Mouse (Mus musculus) midbrain, embryonic 15.5 days (tissue): ENCODE results near the gene Samd7. TPM values are rescaled to one million over a fixed set of nuclear protein-coding genes. Genes with fewer than 3 reads are reported as not detected.
"Not testable (repeated sequence)": the region's sequence is repeated elsewhere in the genome, so short reads cannot be mapped to it uniquely, and the experiment has no call there.

Source experiments
- ATAC-seq: fragments of 200-750 bp; cut with Nextera tagmentation; replicated peaks from 2 replicates; pipeline ENCODE4 v1.8.0; 2017; ENCODE audit warnings: moderate TSS enrichment
- H3K27ac ChIP-seq: fragments of 300-500 bp; sonication (generic); 2 replicates; pipeline ENCODE4 v1.5.1; 2015; ENCODE audit warnings: mild to moderate bottlenecking, inconsistent platforms
- H3K27me3 ChIP-seq: fragments of 300-500 bp; sonication (generic); replicated peaks from 2 replicates; pipeline ENCODE4 v1.6.1; 2015; ENCODE audit warnings: inconsistent platforms
- H3K36me3 ChIP-seq: fragments of 300-500 bp; sonication (generic); replicated peaks from 2 replicates; pipeline ENCODE4 v1.6.1; 2015; ENCODE audit warnings: inconsistent platforms
- H3K4me1 ChIP-seq: fragments of 300-500 bp; sonication (generic); 2 replicates; pipeline ENCODE4 v1.6.1; 2015; ENCODE audit warnings: inconsistent platforms
- H3K4me2 ChIP-seq: fragments of 300-500 bp; sonication (generic); 2 replicates; pipeline ENCODE4 v1.6.1; 2015; ENCODE audit warnings: inconsistent platforms, mild to moderate bottlenecking, moderate library complexity
- H3K4me3 ChIP-seq: fragments of 300-500 bp; sonication (generic); 2 replicates; pipeline ENCODE4 v1.5.1; 2015; ENCODE audit warnings: mild to moderate bottlenecking, inconsistent platforms
- H3K9ac ChIP-seq: fragments of 300-500 bp; sonication (generic); 2 replicates; pipeline ENCODE4 v1.6.1; 2015; ENCODE audit warnings: mild to moderate bottlenecking, inconsistent platforms
- H3K9me3 ChIP-seq: fragments of 300-500 bp; sonication (generic); 2 replicates; pipeline ENCODE4 v1.6.1; 2016; ENCODE audit warnings: inconsistent platforms
- WGBS: fragments of 180-500 bp; shearing (Covaris S2); methylation state at CpG from one replicate; pipeline ENCODE4 v1.1.7; 2015; ENCODE audit warnings: mixed read lengths; 5-methylcytosine and 5-hydroxymethylcytosine counted together
- polyA plus RNA-seq: library from polyadenylated mRNA; unstranded; fragments of >200 nt; fragmentation: Nextera tagmentation; extraction: Ambion mirVana; gene quantifications from 2 replicates; pipeline ENCODE4 v1.2.1, GENCODE M21; 2015

Gene Samd7
- 0.05 TPM in 1 of 2 replicates, not detected in the other for polyA plus RNA-seq

DNA sequence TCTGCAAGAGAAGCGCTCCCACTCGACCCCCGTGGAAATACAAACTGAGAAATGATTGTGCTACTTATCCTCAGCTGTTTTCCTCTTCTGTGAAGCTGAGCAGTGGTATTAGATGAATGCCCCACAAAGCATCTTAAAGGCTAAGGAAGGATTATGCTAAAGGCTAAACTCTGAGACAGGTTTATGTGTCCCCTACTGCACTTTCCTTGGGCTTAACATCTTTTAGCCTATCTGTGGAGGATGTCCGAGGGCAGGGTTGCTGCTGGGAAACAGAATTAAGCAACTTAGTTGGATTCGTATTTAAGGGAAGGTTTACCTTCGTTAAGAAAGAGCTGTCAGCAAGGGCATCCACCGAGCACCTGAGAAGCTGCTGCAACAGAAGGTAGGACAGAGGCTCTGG is at the start of gene Samd7:
Gene Samd7, plus strand, starts transcription at position 288 of the 400 bp plus-strand sequence.
- WGBS: 73% methylated on average over 7 of the region's 7 CpGs
- no peak within 1 kb of the TSS for H3K9ac ChIP-seq
- no peaks in the 10 kb centered on the region for H3K27me3 ChIP-seq
- no peaks in the 10 kb centered on the region for H3K36me3 ChIP-seq
- no peak for ATAC-seq
- no peak within 1 kb of the TSS for H3K27ac ChIP-seq
- H3K4me2 ChIP-seq: no peak within 1 kb of the TSS
- no peaks in the 10 kb centered on the region for H3K4me1 ChIP-seq
- no peak within 1 kb of the TSS for H3K4me3 ChIP-seq
- no peaks in the 10 kb centered on the region for H3K9me3 ChIP-seq

- WGBS: 22% methylated on average over 2 of the region's 2 CpGs
- Histone ChIP-seq H3K36me3 (no peaks in the 10 kb centered on the region), H3K4me1 (no peaks in the 10 kb centered on the region), H3K9ac (no peak overlapping the region), H3K27me3 (no peaks in the 10 kb centered on the region), H3K27ac (no peak overlapping the region), H3K4me3 (no peak overlapping the region), H3K4me2 (no peak overlapping the region), H3K9me3 (no peaks in the 10 kb centered on the region)
- 0 out of 2 replicates have a peak, but pooled peaks have one; percentile 42 for ATAC-seq
These were observed 49.7 kb upstream of the Samd7 start for GRCm38 (mm10) chr3:30696346-30696745.

DNA sequence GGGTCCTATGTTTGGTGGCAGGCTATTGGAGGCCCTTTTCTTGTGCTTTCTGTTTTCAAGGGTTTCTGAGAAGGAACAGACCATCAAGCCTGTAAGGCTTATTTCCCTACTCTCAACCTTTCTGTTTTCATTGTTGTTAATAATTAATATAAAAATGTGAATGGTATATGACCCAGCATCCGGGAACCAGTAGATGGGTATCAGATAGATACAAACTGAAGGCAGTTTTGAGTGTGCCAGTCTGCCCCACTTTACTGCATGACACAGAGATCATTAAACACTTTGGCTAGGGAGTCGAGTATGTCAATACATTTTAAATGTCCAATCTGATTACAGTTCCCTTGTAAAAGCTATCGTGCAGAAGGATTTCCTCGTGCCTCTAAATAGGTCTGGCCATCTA is 48.2 kb upstream of the Samd7 start:
- H3K4me1 ChIP-seq: no peaks in the 10 kb centered on the region
- H3K9ac ChIP-seq: no peak overlapping the region
- 71% methylated on average over 4 of the region's 4 CpGs for WGBS
- H3K9me3 ChIP-seq: no peaks in the 10 kb centered on the region
- no peak overlapping the region for H3K4me2 ChIP-seq
- no peak overlapping the region for H3K4me3 ChIP-seq
- H3K27me3 ChIP-seq: no peaks in the 10 kb centered on the region
- no peak for ATAC-seq
- H3K36me3 ChIP-seq: no peaks in the 10 kb centered on the region
- no peak overlapping the region for H3K27ac ChIP-seq

GRCm38 (mm10) chr3:30699711-30700505 is 46.2 kb upstream of the Samd7 start, which contains the start of gene Lrrc31:
Lrrc31 (minus strand) TSS chr3:30699843.
- not testable (repeated sequence) for H3K4me1 ChIP-seq, H3K27me3 ChIP-seq, H3K9me3 ChIP-seq, H3K4me2 ChIP-seq, ATAC-seq, H3K36me3 ChIP-seq, H3K4me3 ChIP-seq, H3K9ac ChIP-seq, H3K27ac ChIP-seq
- 90% methylated on average over 6 of the region's 6 CpGs for WGBS

DNA sequence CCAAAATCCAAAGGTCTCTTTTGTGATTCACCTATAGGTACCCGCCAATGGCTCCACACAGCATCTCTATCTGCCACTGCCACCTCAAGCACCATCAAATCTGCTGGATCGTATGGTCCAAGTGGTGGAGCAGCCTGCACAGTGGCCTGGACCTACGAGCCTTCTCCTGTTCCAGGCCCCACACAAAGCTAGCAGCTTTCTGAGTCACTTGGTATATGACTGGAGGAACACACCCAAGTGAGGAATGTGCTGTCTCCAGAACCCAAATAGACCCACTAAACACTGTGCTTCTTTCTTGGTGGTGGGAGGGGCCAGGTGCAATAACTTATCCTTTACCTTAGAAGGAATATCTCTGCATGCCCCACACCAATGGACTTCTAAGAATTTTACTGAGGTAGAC is 40.1 kb upstream of the Samd7 start:
- H3K4me2 ChIP-seq: no peak overlapping the region
- no peak overlapping the region for H3K27ac ChIP-seq
- 85% methylated on average over 3 of the region's 3 CpGs for WGBS
- H3K4me3 ChIP-seq: no peak overlapping the region
- no peaks in the 10 kb centered on the region for H3K36me3 ChIP-seq
- no peaks in the 10 kb centered on the region for H3K4me1 ChIP-seq
- H3K27me3 ChIP-seq: no peaks in the 10 kb centered on the region
- no peaks in the 10 kb centered on the region for H3K9me3 ChIP-seq
- no peak for ATAC-seq
- H3K9ac ChIP-seq: no peak overlapping the region

DNA sequence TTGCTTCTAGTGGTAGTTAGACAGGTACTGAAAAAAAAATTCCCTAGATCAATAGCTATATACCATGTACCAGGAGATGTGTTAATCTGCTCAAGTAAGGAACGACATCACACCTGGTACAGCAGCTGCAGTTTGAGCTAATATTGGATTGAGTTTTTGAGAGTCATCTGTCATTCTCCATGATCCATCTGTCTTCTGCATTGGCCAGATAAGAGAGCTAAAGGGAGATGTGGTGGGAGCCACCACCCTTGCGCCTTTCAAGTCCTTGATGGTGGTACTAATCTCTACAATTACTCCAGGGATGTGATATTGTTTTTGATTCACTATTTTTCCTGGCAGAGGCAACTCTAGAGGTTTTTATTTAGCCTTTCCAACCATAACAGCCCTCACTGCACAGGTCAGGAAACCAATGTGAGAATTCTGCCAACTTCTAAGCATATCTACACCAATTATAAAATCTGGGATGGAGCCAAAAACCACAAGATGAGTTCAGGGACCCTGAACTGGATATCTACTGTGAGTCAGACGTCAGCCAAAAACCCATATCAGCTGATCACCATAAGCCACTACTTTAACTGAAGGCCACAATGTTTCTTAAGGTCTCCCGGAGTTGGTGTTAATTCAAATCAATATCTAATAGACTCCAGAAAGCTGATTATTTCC is 39.3 kb upstream of the Samd7 start:
- no peak overlapping the region for H3K4me2 ChIP-seq
- H3K4me1 ChIP-seq: no peaks in the 10 kb centered on the region
- 82% methylated on average over 4 of the region's 4 CpGs for WGBS
- no peak for ATAC-seq
- H3K36me3 ChIP-seq: no peaks in the 10 kb centered on the region
- H3K27me3 ChIP-seq: no peaks in the 10 kb centered on the region
- no peaks in the 10 kb centered on the region for H3K9me3 ChIP-seq
- H3K9ac ChIP-seq: no peak overlapping the region
- H3K27ac ChIP-seq: no peak overlapping the region
- no peak overlapping the region for H3K4me3 ChIP-seq

- ATAC-seq: no peak
- Histone ChIP-seq H3K9ac (no peak overlapping the region), H3K27ac (no peak overlapping the region), H3K4me2 (no peak overlapping the region), H3K36me3 (no peaks in the 10 kb centered on the region), H3K4me3 (no peak overlapping the region), H3K27me3 (no peaks in the 10 kb centered on the region), H3K9me3 (no peaks in the 10 kb centered on the region), H3K4me1 (no peaks in the 10 kb centered on the region)
- WGBS: 88% methylated on average over 6 of the region's 6 CpGs
These were observed 35.9 kb upstream of the Samd7 start for GRCm38 (mm10) chr3:30710191-30710590.

GRCm38 (mm10) chr3:30713334-30713733 is 32.8 kb upstream of the Samd7 start:
- no peak overlapping the region for H3K27ac ChIP-seq
- H3K9me3 ChIP-seq: no peaks in the 10 kb centered on the region
- H3K36me3 ChIP-seq: no peaks in the 10 kb centered on the region
- no peaks in the 10 kb centered on the region for H3K27me3 ChIP-seq
- H3K4me2 ChIP-seq: no peak overlapping the region
- H3K9ac ChIP-seq: no peak overlapping the region
- WGBS: 91% methylated on average over 1 of the region's 1 CpGs
- no peak overlapping the region for H3K4me3 ChIP-seq
- no peaks in the 10 kb centered on the region for H3K4me1 ChIP-seq
- ATAC-seq: no peak

- Histone ChIP-seq H3K9ac (no peak overlapping the region), H3K36me3 (no peaks in the 10 kb centered on the region), H3K4me1 (no peaks in the 10 kb centered on the region), H3K4me2 (no peak overlapping the region), H3K27ac (no peak overlapping the region), H3K27me3 (no peaks in the 10 kb centered on the region), H3K4me3 (no peak overlapping the region), H3K9me3 (no peaks in the 10 kb centered on the region)
- WGBS: 91% methylated on average over 3 of the region's 3 CpGs
- ATAC-seq: no peak
These were observed 27.4 kb upstream of the Samd7 start for GRCm38 (mm10) chr3:30718649-30719048.

GRCm38 (mm10) chr3:30722036-30722435 is 24.1 kb upstream of the Samd7 start:
- H3K9ac ChIP-seq: no peak overlapping the region
- H3K27ac ChIP-seq: no peak overlapping the region
- no peaks in the 10 kb centered on the region for H3K9me3 ChIP-seq
- H3K4me2 ChIP-seq: no peak overlapping the region
- 83% methylated on average over 4 of the region's 4 CpGs for WGBS
- no peak for ATAC-seq
- H3K36me3 ChIP-seq: no peaks in the 10 kb centered on the region
- H3K27me3 ChIP-seq: no peaks in the 10 kb centered on the region
- H3K4me3 ChIP-seq: no peak overlapping the region
- H3K4me1 ChIP-seq: no peaks in the 10 kb centered on the region

- ATAC-seq: no peak
- Histone ChIP-seq H3K4me2 (no peak overlapping the region), H3K9me3 (no peaks in the 10 kb centered on the region), H3K4me3 (no peak overlapping the region), H3K4me1 (no peaks in the 10 kb centered on the region), H3K9ac (no peak overlapping the region), H3K27me3 (no peaks in the 10 kb centered on the region), H3K27ac (no peak overlapping the region), H3K36me3 (no peaks in the 10 kb centered on the region)
- 86% methylated on average over 2 of the region's 2 CpGs for WGBS
These were observed 23.6 kb upstream of the Samd7 start for GRCm38 (mm10) chr3:30722461-30722860.

GRCm38 (mm10) chr3:30723179-30723578 is 22.9 kb upstream of the Samd7 start:
- H3K9me3 ChIP-seq: no peaks in the 10 kb centered on the region
- no peaks in the 10 kb centered on the region for H3K27me3 ChIP-seq
- no peak overlapping the region for H3K4me2 ChIP-seq
- H3K4me3 ChIP-seq: no peak overlapping the region
- no peaks in the 10 kb centered on the region for H3K4me1 ChIP-seq
- no peak overlapping the region for H3K27ac ChIP-seq
- no peak overlapping the region for H3K9ac ChIP-seq
- WGBS: 49% methylated on average over 5 of the region's 5 CpGs
- H3K36me3 ChIP-seq: no peaks in the 10 kb centered on the region
- no peak for ATAC-seq
